Mouse (Mus musculus) layer of hippocampus, adult 18-20 months (tissue): ENCODE data around the gene Wdr43. TPM values are rescaled to one million over a fixed set of nuclear protein-coding genes. Genes with fewer than 3 reads are reported as not detected.
"Not testable (repeated sequence)": the region's sequence is repeated elsewhere in the genome, so short reads cannot be mapped to it uniquely, and the experiment has no call there.

Source experiments
- DNase-seq, 2 experiments: peaks; one replicate each; pipeline ENCODE4 v3.0.0; 2022; ENCODE audit warnings: low spot score in 2 of 2
- long read RNA-seq: library from polyadenylated mRNA; stranded (forward); transcript quantifications from one replicate; pipeline ENCODE4 v2.0.0, GENCODE M21; 2021
- total RNA-seq, 2 experiments: library from RNA; stranded (reverse); gene quantifications; 2 replicates each; pipeline ENCODE4 v1.2.3; 2021

The Wdr43 gene
- 10 to 100 TPM; 26.1 to 28.6 TPM for total RNA-seq
- long read RNA-seq, transcript Wdr43-201 (18 exons, 3,450 nt) = major isoform, 25 of 29 reads
- long read RNA-seq, partial matches to known transcripts = 0 of 29 reads
- long read RNA-seq, other reads (novel, unspliced or antisense) = 4 of 29 reads

- DNase-seq = peak; percentile 95 to 98
Observed at GRCm38 (mm10) chr17:71615638-71616318, at the start of gene Wdr43. Gene Wdr43 (plus strand): TSS chr17:71615895.

GRCm38 (mm10) chr17:71579176-71579705, 36.5 kb upstream of the Wdr43 start:
- DNase-seq = no peak

GRCm38 (mm10) chr17:71597881-71598658, 17.6 kb upstream of the Wdr43 start:
- no peak for DNase-seq

GRCm38 (mm10) chr17:71598659-71599554, 16.8 kb upstream of the Wdr43 start:
- DNase-seq = peak; percentile 90 to 93

- DNase-seq = peak in 1 of 2 experiments; percentile 5
Observed at GRCm38 (mm10) chr17:71616319-71617032, 781 bp downstream of the Wdr43 start.

GRCm38 (mm10) chr17:71617033-71617362, 1.3 kb downstream of the Wdr43 start:
- no peak for DNase-seq

- DNase-seq = no peak
Observed at GRCm38 (mm10) chr17:71617974-71618373, 2.3 kb downstream of the Wdr43 start.

- no peak for DNase-seq
Observed at GRCm38 (mm10) chr17:71631806-71632205, 16.1 kb downstream of the Wdr43 start.

- no peak for DNase-seq
Observed at GRCm38 (mm10) chr17:71633350-71633749, 17.7 kb downstream of the Wdr43 start.

- no peak for DNase-seq
Observed at GRCm38 (mm10) chr17:71636786-71637185, 21.1 kb downstream of the Wdr43 start.

- no peak for DNase-seq
Observed at GRCm38 (mm10) chr17:71637750-71638265, 22.1 kb downstream of the Wdr43 start.

- DNase-seq = not testable (repeated sequence)
Observed at GRCm38 (mm10) chr17:71639056-71639455, 23.4 kb downstream of the Wdr43 start.

- DNase-seq = no peak
Observed at GRCm38 (mm10) chr17:71640421-71641085, 24.9 kb downstream of the Wdr43 start.

GRCm38 (mm10) chr17:71642190-71642589, 26.5 kb downstream of the Wdr43 start:
- DNase-seq = no peak

GRCm38 (mm10) chr17:71650011-71650410, 34.3 kb downstream of the Wdr43 start:
- DNase-seq = no peak

GRCm38 (mm10) chr17:71652495-71652894, 36.8 kb downstream of the Wdr43 start:
- DNase-seq = no peak

GRCm38 (mm10) chr17:71652934-71653333, 37.2 kb downstream of the Wdr43 start:
- DNase-seq = no peak

GRCm38 (mm10) chr17:71657521-71657920, 41.8 kb downstream of the Wdr43 start:
- DNase-seq = no peak

- no peak for DNase-seq
Observed at GRCm38 (mm10) chr17:71658666-71659065, 43.0 kb downstream of the Wdr43 start.

- DNase-seq = no peak
Observed at GRCm38 (mm10) chr17:71660390-71660789, 44.7 kb downstream of the Wdr43 start.
